Mouse (Mus musculus) neutrophil, adult 5-6 weeks (primary cell): ENCODE measurements around the gene Sptbn4. TPM values are rescaled to one million over a fixed set of nuclear protein-coding genes. Genes with fewer than 3 reads are reported as not detected.

Experiments used
- ATAC-seq: fragments of 151-379, 151-347 bp; 2 replicates; pipeline ENCODE4 v1.8.0; 2017; ENCODE audit warnings: mild to moderate bottlenecking, moderate TSS enrichment; ENCODE audit not compliant: insufficient number of reproducible peaks, poor library complexity, low FRiP score, severe bottlenecking; ENCODE audit errors: extremely low read depth
- total RNA-seq: library from RNA; stranded (forward); fragments of 200-1000 nt; gene quantifications from 2 replicates; pipeline ENCODE4 v1.2.3, GENCODE M21; 2017

The Sptbn4 gene
- total RNA-seq, 1 experiment from 2014 or later = not detected

DNA sequence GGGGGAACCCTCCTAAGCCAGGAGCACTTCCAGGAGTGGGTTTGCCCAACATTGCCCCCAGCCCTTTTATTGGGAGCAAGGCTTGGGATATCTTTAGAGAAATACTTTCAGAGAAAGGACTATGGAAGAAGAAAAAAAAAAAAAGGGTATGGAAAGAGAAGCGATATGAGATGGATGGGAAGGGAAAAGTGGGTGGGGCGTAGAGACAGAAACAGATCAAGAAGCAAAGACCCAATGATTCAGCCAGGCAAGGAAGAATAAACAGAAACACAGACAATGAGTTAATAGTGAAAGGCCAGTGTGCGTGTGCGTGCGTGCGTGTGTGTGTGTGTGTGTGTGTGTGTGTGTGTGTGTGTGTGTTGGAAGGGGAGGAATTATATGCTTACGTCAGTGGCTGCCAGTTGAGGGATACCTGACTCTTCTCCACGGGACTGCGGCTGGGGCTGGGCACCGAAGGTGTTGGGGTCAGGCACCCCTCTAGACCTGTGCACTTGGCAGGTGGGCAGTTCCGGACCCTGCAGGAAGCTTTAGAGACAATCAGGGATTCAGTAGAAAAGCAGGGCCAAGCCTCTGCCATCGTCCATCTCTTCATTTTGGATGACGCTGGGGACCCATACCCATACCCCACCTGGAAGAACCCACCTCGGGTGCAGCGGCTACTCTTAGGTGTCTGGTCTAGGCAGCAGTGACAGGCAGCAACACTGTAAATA, 112.3 kb downstream of the Sptbn4 start:
- ATAC-seq = no peak

DNA sequence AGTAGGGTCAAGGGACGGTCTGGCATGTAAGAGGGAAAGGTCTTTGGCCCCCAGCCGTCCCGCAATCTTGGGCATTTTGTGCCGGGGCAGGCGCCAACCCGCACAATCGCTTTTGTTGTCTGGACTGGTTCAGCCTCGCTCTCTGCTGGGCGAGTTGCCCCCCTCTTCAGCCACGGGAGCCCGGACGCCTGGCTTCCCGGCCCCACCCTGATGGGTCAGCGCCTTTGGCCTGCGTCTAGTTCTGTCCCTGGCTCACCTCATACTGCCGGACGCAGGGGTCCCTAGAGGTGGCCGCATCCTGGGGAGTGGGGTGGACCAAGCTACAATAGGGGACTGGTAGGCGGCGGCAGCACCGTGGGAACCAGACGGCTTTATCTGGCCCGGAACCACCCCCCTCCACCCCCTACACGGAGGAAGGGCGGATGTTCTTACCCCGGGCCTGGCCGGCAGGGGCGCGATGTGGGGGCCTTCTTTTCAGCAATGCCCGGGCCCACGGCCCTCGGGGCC, 113.0 kb downstream of the Sptbn4 start:
- ATAC-seq = no peak

- ATAC-seq = no peak
These were observed 114.1 kb downstream of the Sptbn4 start for GRCm38 (mm10) chr7:27333316-27333941.

GRCm38 (mm10) chr7:27332353-27333199, 114.9 kb downstream of the Sptbn4 start:
- peak; percentile 49; the same call in 1 of the 2 replicates for ATAC-seq

- ATAC-seq = no peak
These were observed 115.6 kb downstream of the Sptbn4 start for GRCm38 (mm10) chr7:27331854-27332253.

DNA sequence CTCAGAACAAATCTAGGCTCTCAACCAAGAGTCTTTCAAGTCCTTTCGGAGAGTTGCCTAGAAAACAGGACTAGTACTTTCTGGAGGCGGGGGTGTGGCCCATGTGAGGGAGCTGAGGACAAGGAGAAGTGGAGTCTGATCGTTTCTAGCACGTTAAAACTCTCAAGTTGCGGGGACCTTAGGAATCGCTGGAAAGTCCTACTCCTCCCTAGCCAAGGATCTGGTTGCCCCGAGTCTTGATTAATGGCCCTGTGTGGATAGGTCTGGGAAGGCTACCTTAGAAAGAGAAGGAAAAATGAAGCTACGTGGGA, 116.0 kb downstream of the Sptbn4 start:
- ATAC-seq = no peak

- peak; percentile 48 for ATAC-seq
These were observed 116.6 kb downstream of the Sptbn4 start for GRCm38 (mm10) chr7:27330709-27331540.

DNA sequence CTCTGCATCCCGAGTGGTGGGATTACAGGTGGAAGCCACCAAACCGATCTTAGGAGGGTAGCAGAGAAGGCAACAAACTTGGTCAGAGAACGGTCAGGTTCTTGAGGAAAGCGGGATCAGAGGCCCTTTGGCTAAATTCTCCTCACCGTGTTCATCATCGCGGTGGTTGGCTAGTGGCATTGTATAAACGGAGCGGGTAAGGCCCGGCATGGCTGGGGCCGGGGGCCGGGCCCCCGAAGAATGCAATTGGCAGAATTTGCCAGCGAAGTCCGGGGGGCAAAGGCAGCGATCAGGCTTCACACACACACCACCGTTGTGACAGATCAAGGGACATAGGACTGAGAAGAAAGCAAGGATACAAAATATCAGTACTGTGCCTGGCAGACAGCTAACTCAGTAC, 117.5 kb downstream of the Sptbn4 start:
- ATAC-seq = no peak

DNA sequence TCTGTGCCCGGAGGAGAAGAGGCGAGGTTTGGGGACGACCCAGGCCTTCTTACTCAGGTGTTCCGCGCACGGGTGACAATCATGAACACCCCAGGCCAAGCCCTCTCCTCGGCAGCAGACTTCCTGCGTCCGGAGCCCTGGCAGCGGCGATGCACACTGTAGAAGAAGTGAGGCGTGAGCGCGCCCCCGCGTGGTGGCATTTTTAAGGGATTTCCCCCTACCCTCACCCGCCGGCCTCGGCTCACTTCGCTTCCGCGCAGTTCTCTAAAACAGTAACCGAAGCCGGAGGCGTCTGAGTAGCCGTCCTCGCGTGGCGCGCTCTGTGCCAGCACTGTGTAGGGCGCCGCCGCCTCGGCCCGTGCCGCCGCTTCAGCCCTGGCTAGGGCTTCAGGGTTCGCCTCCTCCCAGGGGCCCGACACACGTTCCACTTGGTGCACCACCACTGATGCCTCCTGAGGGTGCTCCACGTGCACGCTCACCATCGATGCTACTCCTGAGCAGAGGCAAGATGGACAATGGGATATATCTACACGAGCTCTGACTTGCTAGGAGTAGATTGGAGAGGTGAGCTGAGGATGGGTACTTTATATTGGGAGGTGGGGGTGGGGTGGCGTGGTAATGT, 118.0 kb downstream of the Sptbn4 start:
- ATAC-seq = peak; percentile 65

GRCm38 (mm10) chr7:27328648-27329047, 118.8 kb downstream of the Sptbn4 start:
- ATAC-seq = no peak

DNA sequence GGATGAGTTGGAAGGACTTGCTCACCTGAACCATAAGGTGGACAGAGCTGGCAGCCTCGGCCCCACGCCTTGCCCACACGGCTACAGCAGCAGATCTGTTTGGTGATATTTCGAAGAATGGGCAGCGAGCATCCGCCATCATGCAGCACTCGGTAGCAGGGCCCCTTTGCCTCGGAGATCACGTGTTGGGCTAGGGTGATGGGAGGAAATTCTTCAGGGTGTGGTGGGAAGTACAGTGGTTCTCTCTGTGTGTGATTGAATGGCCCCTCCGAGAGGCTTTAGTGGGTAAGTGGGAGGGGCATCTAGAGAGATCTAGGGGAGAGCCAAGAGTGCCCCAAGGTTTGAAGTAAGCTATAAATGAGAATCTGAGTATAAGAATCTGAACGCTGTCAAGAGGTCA, 119.3 kb downstream of the Sptbn4 start:
- ATAC-seq = no peak

- ATAC-seq = no peak
These were observed 120.0 kb downstream of the Sptbn4 start for GRCm38 (mm10) chr7:27327500-27327899.

GRCm38 (mm10) chr7:27326101-27326880, 121.2 kb downstream of the Sptbn4 start:
- ATAC-seq = no peak

DNA sequence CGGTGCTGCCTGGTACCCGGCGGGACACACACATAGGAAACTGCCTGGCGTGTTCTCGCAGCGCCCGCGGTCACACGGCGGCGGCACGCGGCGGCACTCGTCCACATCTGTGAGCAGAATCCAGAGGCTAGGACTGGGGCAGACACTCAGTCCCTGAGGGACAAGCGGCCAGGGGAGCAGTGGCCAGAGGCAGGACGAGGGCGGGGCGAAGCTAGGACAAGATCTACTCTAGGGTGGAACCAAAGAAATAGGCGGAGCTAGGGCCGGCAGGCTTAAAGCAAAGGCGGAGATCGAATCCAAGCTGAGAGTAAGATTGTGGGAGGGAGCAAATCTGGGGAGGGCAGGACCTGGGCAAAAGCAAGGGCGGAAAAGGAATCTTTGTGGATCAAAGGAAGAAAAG, 121.8 kb downstream of the Sptbn4 start:
- no peak for ATAC-seq

DNA sequence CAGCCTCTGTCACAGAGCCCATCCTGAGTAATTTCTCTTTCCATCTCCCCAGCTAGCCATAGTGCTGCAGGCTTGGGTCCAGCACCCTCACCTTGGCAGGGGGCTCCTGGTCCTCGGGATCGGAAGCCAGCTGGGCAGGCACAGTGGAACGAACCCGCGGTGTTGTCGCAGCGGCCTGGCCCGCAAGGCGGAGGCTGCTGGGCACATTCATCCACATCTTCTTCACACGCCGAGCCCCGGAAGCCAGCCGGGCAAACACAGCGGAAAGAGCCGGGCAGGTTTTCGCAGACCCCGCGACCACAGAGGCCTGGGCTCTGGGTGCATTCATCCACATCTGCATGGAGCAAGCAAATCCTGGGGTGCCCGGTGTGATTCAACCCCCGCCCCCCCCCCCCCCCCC, 122.6 kb downstream of the Sptbn4 start:
- ATAC-seq = no peak

DNA sequence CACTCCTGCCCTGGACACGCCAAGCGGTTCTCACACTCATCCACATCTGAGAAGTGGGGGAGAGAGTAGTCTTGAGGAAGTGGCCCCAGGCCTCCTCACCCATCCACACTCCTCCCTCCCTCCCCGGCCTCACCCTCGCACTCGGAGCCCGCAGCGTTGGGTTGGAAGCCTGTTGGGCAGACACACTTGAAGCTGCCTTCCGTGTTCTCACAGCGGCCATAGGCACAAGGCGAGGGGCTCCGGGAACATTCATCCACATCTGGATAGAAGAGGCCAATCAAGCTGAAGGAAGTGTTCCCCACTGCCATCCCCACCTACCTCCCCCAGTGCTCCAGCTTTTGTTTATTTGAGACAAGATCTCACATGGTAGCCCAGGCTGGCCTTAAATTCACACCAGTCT, 123.3 kb downstream of the Sptbn4 start:
- no peak for ATAC-seq

DNA sequence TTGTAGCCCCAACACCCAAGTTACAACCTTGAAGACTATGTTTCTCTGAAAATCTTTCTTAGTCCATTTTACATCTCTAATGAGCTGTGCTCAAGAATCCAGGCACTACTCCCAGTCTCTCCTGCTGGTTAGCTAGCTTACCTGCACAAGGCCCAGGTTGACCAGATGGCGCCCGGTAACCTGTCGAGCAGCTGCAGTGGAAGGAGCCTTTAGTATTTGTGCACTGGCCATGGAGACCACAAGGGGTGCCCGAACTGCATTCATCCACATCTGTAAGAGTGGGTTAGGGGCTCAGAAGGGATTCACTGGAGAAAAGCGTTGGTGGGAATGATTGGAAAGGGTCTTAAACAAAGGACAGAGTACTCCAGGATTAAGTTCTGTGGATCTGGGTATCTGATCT, 124.5 kb downstream of the Sptbn4 start:
- no peak for ATAC-seq

- no peak for ATAC-seq
These were observed 125.2 kb downstream of the Sptbn4 start for GRCm38 (mm10) chr7:27322291-27322690.
